ENCODE assay signal across 9 mouse cellular contexts in the genomic region with DNA sequence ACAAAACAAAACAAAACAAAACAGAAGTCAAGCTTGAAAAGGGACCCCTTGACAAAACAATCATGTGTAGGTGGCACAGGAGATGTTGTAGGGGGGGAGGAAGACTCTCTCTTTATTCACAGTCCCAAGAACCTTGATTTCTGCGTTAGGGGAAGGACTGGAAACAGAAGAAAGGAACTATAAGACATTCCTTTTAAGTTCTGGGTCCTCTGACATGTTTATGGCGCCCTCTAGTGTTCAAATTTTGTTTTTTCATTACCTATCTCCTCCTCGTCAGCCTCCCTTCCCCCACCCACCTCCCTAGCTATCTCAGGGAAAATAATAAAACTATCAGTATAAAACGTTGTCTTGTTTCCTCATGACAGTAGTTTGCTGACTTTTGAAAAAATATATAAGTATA. TPM values are rescaled to one million over a fixed set of nuclear protein-coding genes. Genes with fewer than 3 reads are reported as not detected.
DNase-seq lines count a peak whose midpoint lies in the region; ATAC-seq and TF ChIP-seq lines count a peak whose summit lies in the region.
"Had no signal": no experiment of that assay in that cellular context is flagged by ENCODE, and none has a peak within 500 bp of the region (broad histone marks: within the 10 kb centered on the region; RNA-seq: fewer than 3 reads in every experiment).

No protein-coding gene starts in this region.

- H3K9me3 ChIP-seq in lung, embryonic 14.5 days (ENCODE audit: low read depth, low read length), result no peaks in the 10 kb centered on the region
- no peaks in the 10 kb centered on the region for H3K9me3 ChIP-seq in intestine, embryonic 15.5 days
- no peaks in the 10 kb centered on the region for H3K9me3 ChIP-seq in midbrain, postnatal 0 days (ENCODE audit: low read length)
- H3K9me3 ChIP-seq: limb, embryonic 15.5 days had no signal

- WGBS in lung, embryonic 14.5 days, result 0% methylated on average over 4 of the region's 4 CpGs
- WGBS in lung, adult 2 months, result 1% methylated on average over 4 of the region's 4 CpGs
- 2% methylated on average over 4 of the region's 4 CpGs for WGBS in intestine, embryonic 15.5 days
- WGBS in midbrain, postnatal 0 days, result 0% methylated on average over 4 of the region's 4 CpGs

- no peak overlapping the region for H3K27ac ChIP-seq in lung, embryonic 14.5 days (ENCODE audit: low read depth)
- H3K27ac ChIP-seq in intestine, embryonic 15.5 days, result no peak overlapping the region
- no peak overlapping the region for H3K27ac ChIP-seq in midbrain, postnatal 0 days (ENCODE audit: low read depth, low read length)
- H3K27ac ChIP-seq: limb, embryonic 15.5 days had no signal

- DNase-seq in cerebellum, adult 9-10 months, result peak; percentile 52
- no peak for DNase-seq in cerebellum, adult 11-12 months
- DNase-seq in lung, embryonic 14.5 days, result peak; percentile 92
- DNase-seq in lung, adult 2 months, result no peak
- DNase-seq in midbrain, postnatal 0 days (ENCODE audit: low spot score), result peak; percentile 90
- DNase-seq in spleen, adult 12 weeks (ENCODE audit: low spot score), result no peak

- no peak overlapping the region for H3K9ac ChIP-seq in lung, embryonic 14.5 days
- no peak overlapping the region for H3K9ac ChIP-seq in intestine, embryonic 15.5 days
- H3K9ac ChIP-seq in midbrain, postnatal 0 days (replicated peaks; ENCODE audit: low read length, poor library complexity, severe bottlenecking), result no peak overlapping the region
- H3K9ac ChIP-seq: limb, embryonic 15.5 days had no signal

- H3K27me3 ChIP-seq in lung, embryonic 14.5 days (ENCODE audit: insufficient read depth, low read length), result no peaks in the 10 kb centered on the region
- no peaks in the 10 kb centered on the region for H3K27me3 ChIP-seq in intestine, embryonic 15.5 days (replicated peaks)
- no peaks in the 10 kb centered on the region for H3K27me3 ChIP-seq in midbrain, postnatal 0 days (ENCODE audit: insufficient read depth, low read length)
- H3K27me3 ChIP-seq: limb, embryonic 15.5 days had no signal

- TF ChIP-seq CTCF in lung, embryonic 14.5 days (IDR thresholded peaks at IDR 0.05; ENCODE audit: low read depth), result peak; percentile 77
- TF ChIP-seq CTCF in lung, adult 2 months (IDR thresholded peaks at IDR 0.05; ENCODE audit: insufficient read depth, low read length), result no peak
- TF ChIP-seq CTCF in midbrain, postnatal 0 days (IDR thresholded peaks at IDR 0.05), result peak; percentile 78

- ATAC-seq in lung, embryonic 14.5 days (ENCODE audit: insufficient read depth), result peak; percentile 54; the same call in 1 of the 2 replicates
- peak; percentile 96 for ATAC-seq in common myeloid progenitor, adult 5-6 weeks (replicated peaks; ENCODE audit: low read depth, poor library complexity, severe bottlenecking)
- ATAC-seq in intestine, embryonic 15.5 days, result peak; percentile 31; the same call in 1 of the 2 replicates
- peak; percentile 52; the same call in 1 of the 2 replicates for ATAC-seq in midbrain, postnatal 0 days (ENCODE audit: low FRiP score)

- no peak overlapping the region; the same call in 1 of the 2 replicates for H3K4me2 ChIP-seq in lung, embryonic 14.5 days
- no peak overlapping the region for H3K4me2 ChIP-seq in intestine, embryonic 15.5 days (replicated peaks)
- no peak overlapping the region for H3K4me2 ChIP-seq in midbrain, postnatal 0 days (ENCODE audit: low read depth, low read length, poor library complexity, severe bottlenecking)
- H3K4me2 ChIP-seq: limb, embryonic 15.5 days had no signal

- no peaks in the 10 kb centered on the region for H3K4me1 ChIP-seq in lung, embryonic 14.5 days (ENCODE audit: insufficient read depth)
- no peaks in the 10 kb centered on the region for H3K4me1 ChIP-seq in lung, adult 2 months (ENCODE audit: control insufficient read depth, insufficient read depth, low read length)
- H3K4me1 ChIP-seq in intestine, embryonic 15.5 days (replicated peaks), result no peaks in the 10 kb centered on the region
- no peaks in the 10 kb centered on the region for H3K4me1 ChIP-seq in midbrain, postnatal 0 days (ENCODE audit: insufficient read depth, low read length)
- H3K4me1 ChIP-seq: limb, embryonic 15.5 days had no signal

- no peaks in the 10 kb centered on the region for H3K36me3 ChIP-seq in lung, embryonic 14.5 days (ENCODE audit: insufficient read depth)
- H3K36me3 ChIP-seq in intestine, embryonic 15.5 days, result no peaks in the 10 kb centered on the region
- H3K36me3 ChIP-seq in midbrain, postnatal 0 days (ENCODE audit: insufficient read depth, low read length), result no peaks in the 10 kb centered on the region
- H3K36me3 ChIP-seq: limb, embryonic 15.5 days had no signal

- H3K4me3 ChIP-seq in lung, embryonic 14.5 days (ENCODE audit: low read depth, low read length), result no peak overlapping the region
- no peak overlapping the region for H3K4me3 ChIP-seq in lung, adult 2 months (replicated peaks; ENCODE audit: extremely low read depth, low read depth, low read length)
- no peak overlapping the region for H3K4me3 ChIP-seq in intestine, embryonic 15.5 days (replicated peaks)
- no peak overlapping the region for H3K4me3 ChIP-seq in midbrain, postnatal 0 days (ENCODE audit: low read depth, low read length)
- H3K4me3 ChIP-seq: limb, embryonic 15.5 days had no signal

- no peak for TF ChIP-seq POLR2A in lung, adult 2 months (IDR thresholded peaks at IDR 0.05; ENCODE audit: borderline replicate concordance, extremely low read depth, low read depth, low read length)

RNA-seq across cellular contexts. Expression of a gene that starts 42.1 kb away (rescaled TPM):
- polyA plus RNA-seq in lung, embryonic 14.5 days (2014; fragmentation: Nextera tagmentation; extraction: Ambion mirVana), result 0.25 and 0.38 TPM in 2 replicates
- polyA plus RNA-seq in lung, adult 2 months (2012; rRNA removed), result 1.9 and 2.4 TPM in 2 replicates
- 0.91 and 2.1 TPM in 2 replicates for total RNA-seq in common myeloid progenitor, adult 5-6 weeks (2017)
- 1.2 and 1.4 TPM in 2 replicates for polyA plus RNA-seq in intestine, embryonic 15.5 days (2015; fragmentation: Nextera tagmentation; extraction: Ambion mirVana)
- not detected in 2 replicates for total RNA-seq in midbrain, postnatal 0 days (2014; rRNA removed)
- not detected in 2 replicates for polyA plus RNA-seq in midbrain, postnatal 0 days (2015; fragmentation: Nextera tagmentation; extraction: Ambion mirVana)

Comparison
In these comparisons a context has a peak if more than half of its experiments do, and no peak if none do; other contexts are left out.
1. DNase-seq: peak in cerebellum, adult 9-10 months (single experiment), lung, embryonic 14.5 days (single experiment) and midbrain, postnatal 0 days (single experiment); none in cerebellum, adult 11-12 months (single experiment), lung, adult 2 months (single experiment) and spleen, adult 12 weeks (single experiment).
2. ATAC-seq: peak in every context shown above with its lines; median percentile 96 in common myeloid progenitor, adult 5-6 weeks; 54 in lung, embryonic 14.5 days; 52 in midbrain, postnatal 0 days; 31 in intestine, embryonic 15.5 days.